Mouse (Mus musculus) C2C12 (cell line): Measurements from ENCODE around the gene Ppp2r5d.
A peak's percentile ranks its signal among the peaks of the same experiment; 100 is the strongest.

Experiments
- CEBPB ChIP-seq: IDR thresholded peaks from one replicate; pipeline ENCODE4 v1.6.1; 2011; ENCODE audit warnings: low read depth, mild to moderate bottlenecking, control low read depth, moderate library complexity
- CTCF ChIP-seq: IDR thresholded peaks from one replicate; pipeline ENCODE4 v1.5.1; 2011; ENCODE audit not compliant: control insufficient read depth, insufficient read depth, insufficient read length
- FOSL1 ChIP-seq: IDR thresholded peaks from one replicate; pipeline ENCODE4 v1.8.0; 2011; ENCODE audit warnings: mild to moderate bottlenecking, low read length; ENCODE audit not compliant: poor library complexity, insufficient read depth, severe bottlenecking
- MAX ChIP-seq: IDR thresholded peaks from one replicate; pipeline ENCODE4 v1.6.1; 2011; ENCODE audit warnings: mild to moderate bottlenecking, control low read depth
- MYOD1 ChIP-seq: IDR thresholded peaks from one replicate; pipeline ENCODE4 v1.6.1; 2011; ENCODE audit warnings: low read depth; ENCODE audit not compliant: control insufficient read depth, insufficient read length
- MYOG ChIP-seq: IDR thresholded peaks from one replicate; pipeline ENCODE4 v1.6.1; 2011; ENCODE audit not compliant: control insufficient read depth, insufficient read length; ENCODE audit errors: extremely low read depth
- USF1 ChIP-seq: IDR thresholded peaks from one replicate; pipeline ENCODE4 v1.6.1; 2011; ENCODE audit warnings: low read depth, mild to moderate bottlenecking, control low read depth, moderate library complexity

- TF ChIP-seq CTCF (peak; percentile 21), CEBPB (no peak), MAX (no peak), FOSL1 (no peak), USF1 (no peak), MYOG (no peak), MYOD1 (no peak)
Observed at GRCm38 (mm10) chr17:46725273-46725672, 20.4 kb upstream of the Ppp2r5d start.
